Mouse (Mus musculus): ENCODE results near the gene Qsox1.

Gene Qsox1

GRCm38 (mm10) chr1:155812581-155813499 lies at the start of gene Qsox1:
TSS of gene Qsox1 (minus strand) at chr1:155812889.
- peak; percentile 76 for DNase-seq

DNA sequence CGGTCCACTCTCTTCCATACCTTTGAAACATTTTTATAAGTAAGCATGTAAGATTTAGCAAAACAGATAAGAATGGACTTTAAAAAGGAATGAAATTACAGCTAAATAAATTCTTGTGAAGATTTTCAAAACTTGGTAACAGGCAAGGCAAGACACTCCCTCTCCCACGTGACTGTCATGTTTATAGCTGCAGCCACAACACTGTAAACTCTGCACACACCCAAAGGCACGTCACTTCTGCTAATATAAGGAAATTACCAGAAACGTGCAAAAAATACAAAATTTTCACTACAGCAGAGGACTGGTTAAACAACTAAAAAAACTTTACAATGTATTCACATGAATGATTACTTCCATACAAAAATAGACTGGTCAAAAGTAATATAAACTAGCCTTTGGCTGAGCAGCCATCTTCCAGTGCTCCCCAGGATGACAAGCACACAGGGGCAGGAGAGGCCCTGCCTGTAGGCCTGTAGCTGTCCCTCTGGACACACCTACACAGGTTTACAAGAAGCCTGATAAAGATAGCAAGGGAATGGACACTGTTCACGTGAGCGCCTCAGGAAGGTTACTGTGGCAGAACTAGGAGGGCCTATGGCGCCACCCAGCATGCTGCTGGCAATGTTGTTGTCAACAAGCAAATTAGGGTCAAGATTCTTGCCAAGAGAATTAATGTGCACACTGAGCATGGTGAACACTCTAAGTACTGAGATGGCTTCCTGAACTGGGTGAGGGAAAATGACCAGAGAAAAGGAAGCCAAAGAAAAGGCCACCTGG lies 42.4 kb upstream of the Qsox1 start:
- peak; percentile 98 for DNase-seq

- DNase-seq: no peak
Observed at GRCm38 (mm10) chr1:155853009-155853408, 40.3 kb upstream of the Qsox1 start.

DNA sequence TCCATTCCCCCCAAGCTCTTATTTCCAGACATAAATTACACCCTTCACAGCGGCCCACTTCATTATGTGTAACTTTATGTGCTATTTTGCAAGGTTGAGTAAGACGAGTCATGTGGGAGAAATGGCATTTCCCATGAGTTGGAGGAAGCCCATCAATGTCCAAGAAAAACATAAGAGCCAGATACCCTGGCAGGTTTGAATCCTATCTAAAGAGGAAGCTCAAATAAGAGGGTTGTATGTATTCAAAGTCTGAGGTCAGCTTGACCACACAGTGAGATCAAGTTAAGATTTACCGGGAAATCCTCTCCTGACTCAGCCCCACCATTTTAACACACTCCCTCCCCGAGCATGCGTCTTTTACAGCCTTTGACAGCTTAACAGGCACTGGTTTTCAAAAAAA lies 31.5 kb upstream of the Qsox1 start:
- DNase-seq: no peak

GRCm38 (mm10) chr1:155843538-155843937 lies 30.8 kb upstream of the Qsox1 start:
- no peak for DNase-seq

DNA sequence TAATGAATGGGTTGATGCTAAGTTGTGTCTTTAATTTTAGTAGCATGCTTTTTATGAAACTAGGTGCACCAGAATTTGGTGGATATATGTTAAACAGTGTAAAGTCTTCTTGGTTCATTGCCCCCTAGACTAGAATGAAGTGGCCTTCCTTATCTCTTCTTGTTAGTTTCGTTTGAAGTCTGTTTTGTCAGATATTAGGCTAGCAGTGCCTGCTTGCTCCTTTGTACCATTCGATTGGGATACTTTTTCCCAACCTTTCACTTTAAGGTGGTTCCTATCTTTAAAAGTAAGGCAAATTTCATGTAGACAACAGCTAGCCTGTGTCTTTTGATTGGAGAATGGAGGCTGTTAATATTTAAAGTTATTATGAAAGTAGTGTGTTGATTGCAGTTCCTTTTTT lies 23.0 kb upstream of the Qsox1 start:
- DNase-seq: no peak

DNA sequence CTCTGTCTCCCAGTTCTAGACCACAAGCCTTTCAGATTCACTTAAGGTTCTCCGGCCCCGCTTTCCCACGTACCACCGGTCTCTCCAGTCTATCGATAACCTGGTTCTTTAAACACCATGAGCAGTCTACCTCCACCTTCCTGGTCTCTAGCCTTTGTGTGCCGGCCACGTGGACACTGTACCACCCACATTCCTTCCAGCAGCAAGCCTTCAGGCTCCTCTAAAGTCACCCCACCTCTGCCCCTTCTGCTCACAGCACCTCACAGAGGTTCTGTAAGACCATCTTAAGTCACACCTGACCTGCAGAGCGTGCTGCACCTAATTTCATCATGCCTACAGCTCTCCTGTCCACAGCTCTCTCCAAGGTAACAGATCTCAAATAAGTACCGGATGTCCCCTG lies 20.9 kb upstream of the Qsox1 start:
- DNase-seq: no peak

GRCm38 (mm10) chr1:155831958-155832357 lies 19.3 kb upstream of the Qsox1 start:
- DNase-seq: no peak

- no peak for DNase-seq
Observed at GRCm38 (mm10) chr1:155830861-155831260, 18.2 kb upstream of the Qsox1 start.

GRCm38 (mm10) chr1:155827703-155828295 lies 15.1 kb upstream of the Qsox1 start:
- DNase-seq: no peak

GRCm38 (mm10) chr1:155826803-155827395 lies 14.2 kb upstream of the Qsox1 start:
- DNase-seq: no peak

- DNase-seq: no peak
Observed at GRCm38 (mm10) chr1:155825940-155826716, 13.4 kb upstream of the Qsox1 start.

DNA sequence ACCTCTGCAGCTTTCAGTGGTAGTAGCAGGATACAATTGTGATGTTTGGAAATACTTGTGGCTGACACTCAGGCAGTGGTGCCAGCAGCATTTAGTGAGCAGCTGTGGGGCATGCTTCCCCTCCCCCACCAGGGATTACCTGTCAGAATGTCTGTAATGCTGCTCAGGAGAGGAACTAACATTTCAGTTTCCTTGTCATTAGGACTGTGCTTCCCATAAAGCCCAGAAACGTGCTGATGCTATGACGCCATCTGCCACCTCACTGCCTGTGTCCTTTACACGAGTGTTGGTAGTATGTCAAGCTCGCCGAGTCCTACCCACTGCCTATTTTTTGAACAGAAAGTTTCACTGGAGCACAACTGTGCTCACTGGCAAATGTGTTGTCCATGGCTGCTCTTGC lies 8.0 kb upstream of the Qsox1 start:
- DNase-seq: no peak

DNA sequence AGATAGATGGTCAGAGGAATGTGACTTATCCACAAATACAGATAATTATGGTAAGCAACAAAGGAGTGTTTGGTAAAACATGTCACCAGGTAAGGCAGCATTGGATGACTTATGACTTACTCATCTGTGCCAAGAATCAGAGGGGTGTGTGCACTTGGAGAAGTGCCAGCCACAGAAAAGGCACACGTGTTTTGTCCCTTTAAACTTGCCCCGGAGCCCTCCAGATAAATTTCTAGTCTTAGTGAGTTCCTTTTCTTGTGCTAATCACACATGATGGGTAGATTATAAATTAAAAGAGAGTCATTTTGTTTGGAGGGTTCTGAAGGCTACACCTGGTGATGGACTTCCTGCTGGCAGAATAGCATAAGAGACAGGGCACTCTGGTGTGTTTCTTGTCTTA lies 3.5 kb upstream of the Qsox1 start:
- DNase-seq: no peak

DNA sequence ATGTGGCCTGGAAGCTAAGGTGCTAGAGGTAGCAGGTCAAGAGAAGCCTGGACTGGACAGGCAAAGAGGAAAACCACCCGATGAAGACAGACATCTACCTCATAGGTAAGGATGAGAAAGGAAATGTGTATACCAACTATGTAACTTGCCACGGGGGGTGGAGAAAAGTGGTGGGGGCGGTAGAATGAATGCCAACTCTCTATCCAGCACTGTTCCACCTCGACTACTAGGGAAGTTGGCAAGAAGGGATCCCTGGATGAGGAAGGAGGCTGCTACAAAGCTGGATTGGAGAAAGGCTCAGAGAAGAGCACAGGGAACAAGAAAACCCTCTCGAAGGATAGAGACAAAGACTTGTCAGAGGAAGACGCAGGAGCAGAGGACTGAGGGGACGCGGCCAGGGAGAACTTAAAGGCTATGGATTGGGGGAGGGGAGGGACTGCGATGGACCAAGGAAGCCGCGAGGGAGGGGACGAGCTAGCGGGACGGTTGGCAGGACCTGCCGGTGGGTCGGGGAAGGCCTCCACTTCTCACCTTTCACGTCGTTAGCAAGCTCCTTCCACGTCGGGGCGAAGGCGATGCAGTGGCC lies 601 bp downstream of the Qsox1 start:
- peak; percentile 38 for DNase-seq

- DNase-seq: no peak
Observed at GRCm38 (mm10) chr1:155810616-155811015, 2.1 kb downstream of the Qsox1 start.

GRCm38 (mm10) chr1:155809706-155810442 lies 2.8 kb downstream of the Qsox1 start:
- no peak for DNase-seq

- DNase-seq: no peak
Observed at GRCm38 (mm10) chr1:155808261-155808660, 4.4 kb downstream of the Qsox1 start.

- DNase-seq: no peak
Observed at GRCm38 (mm10) chr1:155805607-155806006, 7.1 kb downstream of the Qsox1 start.

DNA sequence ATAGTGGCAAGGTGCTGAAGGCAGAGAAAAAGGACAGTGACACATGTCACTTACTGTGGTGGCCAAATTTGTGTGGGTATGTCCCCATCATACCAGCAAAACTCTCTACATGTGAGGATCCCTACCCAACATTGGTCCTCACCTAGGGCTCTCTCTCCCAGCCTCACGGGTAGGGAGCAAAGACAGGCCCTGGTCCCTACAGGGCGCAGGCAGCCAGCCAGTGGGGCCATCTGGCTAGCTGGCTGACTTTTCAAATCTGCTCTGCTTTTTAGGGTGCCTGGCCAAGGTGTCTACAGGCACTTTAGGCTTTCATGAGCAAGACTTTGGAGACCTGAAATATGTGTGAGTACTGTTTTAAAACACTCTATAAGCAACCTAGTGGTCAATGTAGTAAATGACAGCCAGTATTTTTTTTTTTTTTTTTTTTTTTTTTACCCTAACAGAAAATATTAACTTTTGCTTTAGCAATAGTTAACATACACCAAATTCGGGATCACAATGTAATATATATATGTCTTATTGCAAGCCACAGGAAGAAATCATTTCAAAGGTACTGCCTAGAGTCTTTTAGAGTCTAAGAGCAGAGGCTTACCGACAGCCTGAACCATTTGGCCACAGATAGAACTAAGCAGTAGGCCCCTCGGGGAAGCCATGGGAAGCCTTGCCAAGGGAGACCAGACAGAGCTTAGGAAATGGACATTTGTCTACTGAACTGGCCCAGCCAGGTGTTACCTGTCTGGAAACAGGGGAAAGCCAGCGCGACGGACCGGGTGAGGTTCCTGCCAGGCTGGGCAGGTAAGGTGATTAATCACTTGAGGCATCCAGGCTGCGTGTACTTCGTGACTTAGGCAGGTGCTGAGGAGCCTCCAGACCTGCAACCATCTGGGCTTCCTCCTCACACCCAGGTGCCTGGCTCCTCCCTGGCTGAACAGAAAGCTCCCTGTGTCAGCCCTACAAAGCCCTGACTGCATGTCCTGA lies 11.4 kb downstream of the Qsox1 start:
- DNase-seq: peak; percentile 87

All from cerebellum, adult 9-10 months (tissue).